Comparison of ENCODE assay signal across 17 mouse cellular contexts in the genomic region with DNA sequence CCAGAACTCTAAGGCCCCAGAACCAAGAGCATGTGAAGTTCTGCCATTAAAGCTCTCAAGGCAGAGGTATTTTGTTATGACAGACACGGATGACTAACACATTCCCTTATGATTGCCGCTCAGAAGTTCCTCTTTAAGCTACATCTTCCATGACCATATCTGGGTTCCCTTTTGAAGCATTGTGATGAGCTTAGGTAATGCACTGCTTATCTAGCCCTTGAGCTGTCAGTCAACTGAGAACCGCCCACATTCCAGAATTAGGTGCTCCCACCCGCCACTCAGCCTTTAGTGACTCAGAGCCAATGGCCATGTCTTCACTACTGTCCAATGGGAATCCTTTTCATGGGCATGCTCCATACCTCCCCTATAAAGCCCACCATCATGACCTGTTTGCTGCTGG. TPM values are rescaled to one million over a fixed set of nuclear protein-coding genes. Genes with fewer than 3 reads are reported as not detected.
DNase-seq lines count a peak whose midpoint lies in the region; ATAC-seq and TF ChIP-seq lines count a peak whose summit lies in the region.
"Had no signal": no experiment of that assay in that cellular context is flagged by ENCODE, and none has a peak within 500 bp of the region (broad histone marks: within the 10 kb centered on the region; RNA-seq: fewer than 3 reads in every experiment).

No protein-coding gene starts in this region.

- intact Hi-C loops in heart, postnatal 36 days (cut with DNase I) = no loop called here

- ATAC-seq in lung, postnatal 0 days = peak; percentile 30; the same call in 1 of the 2 replicates
- ATAC-seq in frontal cortex, adult (ENCODE audit: low TSS enrichment) = no peak
- ATAC-seq: forebrain, embryonic 13.5 days had no signal

- peak; percentile 67 for DNase-seq in heart, embryonic 10.5 days (ENCODE audit: low spot score)
- DNase-seq in heart, postnatal 36 days = no peak
- peak; percentile 52 for DNase-seq in lung, postnatal 0 days (ENCODE audit: low spot score)
- no peak for DNase-seq in lung, postnatal 10 days
- no peak for DNase-seq in layer of hippocampus, adult 8-10 months (ENCODE audit: low spot score in 2 of 2)
- DNase-seq in cerebellum, adult 2 months = no peak
- DNase-seq: cerebellum, adult 9-10 months; gastrocnemius, postnatal 25 days; kidney, postnatal 36 days had no signal

- WGBS in heart, embryonic 10.5 days = 57% methylated on average over 4 of the region's 4 CpGs
- 80% methylated on average over 4 of the region's 4 CpGs for WGBS in lung, postnatal 0 days
- 91% methylated on average over 4 of the region's 4 CpGs for WGBS in cerebellum, adult 2 months

- no peak for TF ChIP-seq CTCF in lung, postnatal 0 days (IDR thresholded peaks at IDR 0.05)
- no peak for TF ChIP-seq CTCF in cerebellum, adult 2 months (IDR thresholded peaks at IDR 0.05; ENCODE audit: borderline replicate concordance, insufficient read depth, low read depth, low read length)

- H3K27ac ChIP-seq in heart, embryonic 10.5 days = peak overlapping the region; percentile 59; the same call in 1 of the 2 replicates
- H3K27ac ChIP-seq in lung, postnatal 0 days (ENCODE audit: low read length) = no peak overlapping the region
- 0 out of 2 replicates have a peak overlapping the region, but pooled peaks have one; percentile 25 for H3K27ac ChIP-seq in brown adipose tissue, adult 24 weeks (replicated peaks; ENCODE audit: low read depth, low read length)
- H3K27ac ChIP-seq in cerebellum, adult 2 months (ENCODE audit: insufficient read depth, low read length) = no peak overlapping the region
- H3K27ac ChIP-seq: embryonic facial prominence, embryonic 12.5 days; forebrain, embryonic 13.5 days; left cerebral cortex, adult 2 months; limb, embryonic 15.5 days had no signal

- no peaks in the 10 kb centered on the region for H3K9me3 ChIP-seq in heart, embryonic 10.5 days
- H3K9me3 ChIP-seq in lung, postnatal 0 days (ENCODE audit: low read length) = no peaks in the 10 kb centered on the region
- H3K9me3 ChIP-seq: embryonic facial prominence, embryonic 12.5 days; forebrain, embryonic 13.5 days; limb, embryonic 15.5 days had no signal

- TF ChIP-seq POLR2A in cerebellum, adult 2 months (IDR thresholded peaks at IDR 0.05; ENCODE audit: borderline replicate concordance, insufficient read depth, low read length) = no peak

- H3K4me2 ChIP-seq in lung, postnatal 0 days (replicated peaks; ENCODE audit: low read depth, low read length) = no peak overlapping the region
- H3K4me2 ChIP-seq: embryonic facial prominence, embryonic 12.5 days; forebrain, embryonic 13.5 days; limb, embryonic 15.5 days had no signal

- peaks cover 14% of the 10 kb centered on the region; the same call in 1 of the 2 replicates for H3K4me1 ChIP-seq in heart, embryonic 10.5 days
- no peaks in the 10 kb centered on the region for H3K4me1 ChIP-seq in lung, postnatal 0 days (ENCODE audit: insufficient read depth, low read depth, low read length)
- peaks cover 3% of the 10 kb centered on the region; the same call in 1 of the 2 replicates for H3K4me1 ChIP-seq in brown adipose tissue, adult 24 weeks (ENCODE audit: control insufficient read depth, insufficient read depth, insufficient read length, low read length)
- no peaks in the 10 kb centered on the region for H3K4me1 ChIP-seq in cerebellum, adult 2 months (ENCODE audit: control insufficient read depth, insufficient read depth, low read length)
- H3K4me1 ChIP-seq: embryonic facial prominence, embryonic 12.5 days; forebrain, embryonic 13.5 days; limb, embryonic 15.5 days had no signal

- TF ChIP-seq EP300 in lung, postnatal 0 days (IDR thresholded peaks at IDR 0.05) = no peak

- no peak overlapping the region for H3K9ac ChIP-seq in lung, postnatal 0 days (replicated peaks; ENCODE audit: low read depth)
- H3K9ac ChIP-seq: embryonic facial prominence, embryonic 12.5 days; forebrain, embryonic 13.5 days; limb, embryonic 15.5 days had no signal

- H3K36me3 ChIP-seq in heart, embryonic 10.5 days = peaks cover 4% of the 10 kb centered on the region; the same call in 1 of the 2 replicates
- no peaks in the 10 kb centered on the region for H3K36me3 ChIP-seq in lung, postnatal 0 days (ENCODE audit: insufficient read depth, low read length)
- H3K36me3 ChIP-seq: embryonic facial prominence, embryonic 12.5 days; limb, embryonic 15.5 days had no signal

- H3K4me3 ChIP-seq in heart, embryonic 10.5 days = no peak overlapping the region
- no peak overlapping the region for H3K4me3 ChIP-seq in lung, postnatal 0 days (ENCODE audit: low read depth, low read length)
- H3K4me3 ChIP-seq in brown adipose tissue, adult 24 weeks (ENCODE audit: insufficient read depth, low read depth, low read length) = no peak overlapping the region
- H3K4me3 ChIP-seq in cerebellum, adult 2 months (replicated peaks; ENCODE audit: insufficient read depth, low read depth, low read length) = no peak overlapping the region
- H3K4me3 ChIP-seq: embryonic facial prominence, embryonic 12.5 days; forebrain, embryonic 13.5 days; left cerebral cortex, adult 2 months; limb, embryonic 15.5 days; megakaryocyte, embryonic 14.5 days; myocyte had no signal

- H3K27me3 ChIP-seq in heart, embryonic 10.5 days (ENCODE audit: insufficient read depth, poor library complexity, severe bottlenecking) = no peaks in the 10 kb centered on the region
- no peaks in the 10 kb centered on the region for H3K27me3 ChIP-seq in lung, postnatal 0 days (replicated peaks; ENCODE audit: insufficient read depth, low read length)
- no peaks in the 10 kb centered on the region for H3K27me3 ChIP-seq in cerebellum, adult 2 months (ENCODE audit: control insufficient read depth, insufficient read depth, low read length)
- H3K27me3 ChIP-seq: embryonic facial prominence, embryonic 12.5 days; forebrain, embryonic 13.5 days; limb, embryonic 15.5 days; megakaryocyte, embryonic 14.5 days had no signal

RNA-seq across cellular contexts. Expression of a gene that starts 13.7 kb away (rescaled TPM):
- 37.7 and 42.4 TPM in 2 replicates for polyA plus RNA-seq in heart, embryonic 10.5 days (2016; fragmentation: Nextera tagmentation; extraction: Ambion mirVana)
- total RNA-seq in heart, postnatal 36 days (2021) = 10 to 100 TPM; 78.1 to 88.5 TPM
- polyA plus RNA-seq in lung, postnatal 0 days (2015; fragmentation: Nextera tagmentation; extraction: Ambion mirVana) = 13.9 and 14.9 TPM in 2 replicates
- 13.8 and 15.4 TPM in 2 replicates for polyA plus RNA-seq in brown adipose tissue, adult 24 weeks (2012; ENCODE audit: insufficient read depth, insufficient read length, missing spikeins)
- 100 to 1,000 TPM in 1 of 4 experiments, 10 to 100 TPM in 3; 90.9 to 100 (median 97.0) TPM for total RNA-seq in layer of hippocampus, adult 8-10 months (2022)
- polyA plus RNA-seq in cerebellum, adult 2 months (2012; rRNA removed) = 70.5 and 83.0 TPM in 2 replicates

Comparison
In these comparisons a context has a peak if more than half of its experiments do, and no peak if none do; other contexts are left out.
1. DNase-seq: peak in heart, embryonic 10.5 days (single experiment) and lung, postnatal 0 days (single experiment); none in heart, postnatal 36 days (0 of 2), lung, postnatal 10 days (single experiment), layer of hippocampus, adult 8-10 months (0 of 2) and cerebellum, adult 2 months (0 of 2).
2. H3K27ac ChIP-seq: peak in heart, embryonic 10.5 days (single experiment) and brown adipose tissue, adult 24 weeks (single experiment); none in lung, postnatal 0 days (single experiment) and cerebellum, adult 2 months (single experiment).